Mouse (Mus musculus) liver (tissue): ENCODE measurements around the gene Ctdnep1.
"Not testable (repeated sequence)": the region's sequence is repeated elsewhere in the genome, so short reads cannot be mapped to it uniquely, and the experiment has no call there.

Source experiments
- DNase-seq: peaks from one replicate; pipeline ENCODE4 v3.0.0-alpha.2; 2020; ENCODE audit warnings: mixed read lengths

Ctdnep1 gene

GRCm38 (mm10) chr11:70014051-70014450, 33.1 kb downstream of the Ctdnep1 start:
- DNase-seq: no peak

- DNase-seq: peak; percentile 93
Observed at GRCm38 (mm10) chr11:70014880-70015558, 34.1 kb downstream of the Ctdnep1 start, which contains the start of gene Acadvl. Acadvl (minus strand) TSS chr11:70015411.

- DNase-seq: no peak
Observed at GRCm38 (mm10) chr11:70015677-70016076, 34.7 kb downstream of the Ctdnep1 start.

- not testable (repeated sequence) for DNase-seq
Observed at GRCm38 (mm10) chr11:70016177-70016576, 35.2 kb downstream of the Ctdnep1 start.

- no peak for DNase-seq
Observed at GRCm38 (mm10) chr11:70016669-70017068, 35.7 kb downstream of the Ctdnep1 start, which contains the start of gene Dlg4. Dlg4 (plus strand) TSS chr11:70016942.

GRCm38 (mm10) chr11:70017199-70017767, 36.3 kb downstream of the Ctdnep1 start:
- DNase-seq: no peak

GRCm38 (mm10) chr11:70018131-70018990, 37.4 kb downstream of the Ctdnep1 start:
- peak; percentile 58 for DNase-seq

- no peak for DNase-seq
Observed at GRCm38 (mm10) chr11:70019495-70020021, 38.6 kb downstream of the Ctdnep1 start.

- peak; percentile 26 for DNase-seq
Observed at GRCm38 (mm10) chr11:70020022-70020631, 39.2 kb downstream of the Ctdnep1 start.

GRCm38 (mm10) chr11:70020731-70021263, 39.8 kb downstream of the Ctdnep1 start:
- DNase-seq: peak; percentile 76

- DNase-seq: peak; percentile 98
Observed at GRCm38 (mm10) chr11:70021264-70022132, 40.5 kb downstream of the Ctdnep1 start.

- peak; percentile 37 for DNase-seq
Observed at GRCm38 (mm10) chr11:70023481-70024150, 42.7 kb downstream of the Ctdnep1 start.

- no peak for DNase-seq
Observed at GRCm38 (mm10) chr11:70024151-70024514, 43.2 kb downstream of the Ctdnep1 start.

GRCm38 (mm10) chr11:70026689-70027088, 45.7 kb downstream of the Ctdnep1 start:
- peak; percentile 54 for DNase-seq

GRCm38 (mm10) chr11:70027397-70027796, 46.4 kb downstream of the Ctdnep1 start:
- no peak for DNase-seq

- no peak for DNase-seq
Observed at GRCm38 (mm10) chr11:70028401-70029129, 47.6 kb downstream of the Ctdnep1 start.

GRCm38 (mm10) chr11:70029130-70029801, 48.3 kb downstream of the Ctdnep1 start:
- peak; percentile 77 for DNase-seq

GRCm38 (mm10) chr11:70029829-70030550, 49.0 kb downstream of the Ctdnep1 start:
- DNase-seq: no peak
